Mouse (Mus musculus) embryonic facial prominence, embryonic 10.5 days (tissue): ENCODE data around the gene Itsn2. TPM values are rescaled to one million over a fixed set of nuclear protein-coding genes. Genes with fewer than 3 reads are reported as not detected.
"Not testable (repeated sequence)": the region's sequence is repeated elsewhere in the genome, so short reads cannot be mapped to it uniquely, and the experiment has no call there.

ENCODE experiments used
- DNase-seq: peaks from one replicate; pipeline ENCODE4 v3.0.0-alpha.2; 2017; ENCODE audit warnings: low spot score
- H3K27ac ChIP-seq: fragments of 300-500 bp; sonication (generic); replicated peaks from 2 replicates; pipeline ENCODE4 v1.5.1; 2016; ENCODE audit warnings: mild to moderate bottlenecking
- H3K27me3 ChIP-seq: fragments of 300-500 bp; sonication (generic); replicated peaks from 2 replicates; pipeline ENCODE4 v1.6.1; 2016; ENCODE audit warnings: low read depth, mild to moderate bottlenecking; ENCODE audit not compliant: poor library complexity, severe bottlenecking
- H3K36me3 ChIP-seq: fragments of 300-500 bp; sonication (generic); replicated peaks from 2 replicates; pipeline ENCODE4 v1.6.1; 2016; ENCODE audit warnings: mild to moderate bottlenecking, moderate library complexity
- H3K4me1 ChIP-seq: fragments of 300-500 bp; sonication (generic); 2 replicates; pipeline ENCODE4 v1.6.1; 2016
- H3K4me3 ChIP-seq: fragments of 300-500 bp; sonication (generic); 2 replicates; pipeline ENCODE4 v1.5.1; 2016; ENCODE audit warnings: mild to moderate bottlenecking, moderate library complexity
- H3K9me3 ChIP-seq: fragments of 300-500 bp; sonication (generic); 2 replicates; pipeline ENCODE4 v1.6.1; 2016; ENCODE audit warnings: mild to moderate bottlenecking
- WGBS: fragments of 180-500 bp; shearing (Covaris S2); methylation state at CpG from one replicate; pipeline ENCODE4 v1.1.7; 2016; 5-methylcytosine and 5-hydroxymethylcytosine counted together
- polyA plus RNA-seq: library from polyadenylated mRNA; unstranded; fragments of >200 nt; fragmentation: Nextera tagmentation; extraction: Ambion mirVana; gene quantifications from 2 replicates; pipeline ENCODE4 v1.2.1, GENCODE M21; 2016

The Itsn2 gene
- polyA plus RNA-seq, 1 experiment from 2014 or later: 17.6 TPM

DNA sequence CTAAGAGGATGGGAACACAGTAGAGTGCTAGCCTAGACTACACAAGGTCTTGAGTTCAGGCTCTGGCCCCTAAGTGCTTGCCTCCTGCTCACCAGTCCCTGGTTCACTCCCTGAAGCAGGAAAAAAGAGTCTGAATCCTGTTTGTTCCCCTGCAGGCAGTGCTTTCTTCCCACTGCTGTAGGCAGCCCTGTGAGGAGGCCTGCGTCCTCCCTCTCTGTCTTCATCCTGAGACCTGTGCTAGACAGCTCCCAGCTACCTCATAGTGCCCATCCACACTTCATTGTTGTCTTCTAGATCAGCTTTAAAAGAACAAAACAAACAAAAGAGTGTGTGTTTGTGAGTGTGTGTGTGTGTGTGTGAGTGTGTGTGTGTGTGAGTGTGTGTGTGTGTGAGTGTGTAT lies 102.1 kb downstream of the Itsn2 start:
- H3K36me3 ChIP-seq: no peaks in the 10 kb centered on the region; the same call in 1 of the 2 replicates
- H3K4me3 ChIP-seq: no peak overlapping the region
- no peaks in the 10 kb centered on the region for H3K27me3 ChIP-seq
- no peaks in the 10 kb centered on the region for H3K4me1 ChIP-seq
- no peak overlapping the region for H3K27ac ChIP-seq
- 76% methylated on average over 1 of the region's 1 CpGs for WGBS
- DNase-seq: no peak
- H3K9me3 ChIP-seq: no peaks in the 10 kb centered on the region

DNA sequence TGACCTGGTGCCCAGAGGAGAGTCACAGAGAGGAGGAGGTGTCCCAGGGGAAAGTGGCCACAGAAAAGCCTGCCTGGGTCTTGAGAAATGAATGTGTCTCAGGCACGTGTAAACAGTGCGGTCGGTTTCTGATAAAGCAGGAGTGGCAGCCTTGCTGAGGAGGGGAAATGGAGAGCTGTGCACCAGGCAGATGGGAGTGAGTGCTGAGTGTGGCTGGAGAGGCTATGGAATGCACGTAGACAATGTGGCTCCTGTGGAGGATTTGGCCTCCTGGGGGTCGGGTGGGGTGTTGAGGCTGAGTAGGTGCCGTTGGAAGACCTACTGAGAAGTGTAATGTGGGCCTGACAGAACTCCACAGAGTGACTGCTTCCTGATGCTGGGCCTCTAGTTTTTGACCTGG lies 113.2 kb downstream of the Itsn2 start:
- not testable (repeated sequence) for H3K9me3 ChIP-seq, H3K4me1 ChIP-seq, DNase-seq, H3K4me3 ChIP-seq, H3K27me3 ChIP-seq, H3K27ac ChIP-seq
- 79% methylated on average over 6 of the region's 6 CpGs for WGBS
- H3K36me3 ChIP-seq: peaks cover 39% of the 10 kb centered on the region

DNA sequence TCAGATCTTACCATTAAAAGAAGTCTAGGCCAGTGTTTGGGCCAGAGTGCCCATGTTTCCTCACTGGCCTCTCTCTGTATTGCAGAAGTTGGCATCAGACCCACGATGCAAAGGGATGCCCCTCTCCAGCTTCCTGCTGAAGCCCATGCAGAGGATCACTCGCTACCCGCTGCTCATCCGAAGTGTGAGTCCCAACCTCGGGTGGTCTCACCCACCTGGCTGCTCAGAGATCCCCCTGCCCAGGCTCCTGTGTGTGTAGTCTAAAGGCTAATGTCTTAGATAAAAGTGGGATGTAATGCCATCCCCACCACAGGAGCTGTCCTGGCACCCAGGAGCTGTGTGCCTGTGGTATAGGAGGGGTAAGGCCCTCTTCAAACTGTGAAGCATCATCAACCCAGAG lies 113.7 kb downstream of the Itsn2 start:
- H3K36me3 ChIP-seq: peaks cover 36% of the 10 kb centered on the region
- DNase-seq: no peak
- 93% methylated on average over 5 of the region's 5 CpGs for WGBS

DNA sequence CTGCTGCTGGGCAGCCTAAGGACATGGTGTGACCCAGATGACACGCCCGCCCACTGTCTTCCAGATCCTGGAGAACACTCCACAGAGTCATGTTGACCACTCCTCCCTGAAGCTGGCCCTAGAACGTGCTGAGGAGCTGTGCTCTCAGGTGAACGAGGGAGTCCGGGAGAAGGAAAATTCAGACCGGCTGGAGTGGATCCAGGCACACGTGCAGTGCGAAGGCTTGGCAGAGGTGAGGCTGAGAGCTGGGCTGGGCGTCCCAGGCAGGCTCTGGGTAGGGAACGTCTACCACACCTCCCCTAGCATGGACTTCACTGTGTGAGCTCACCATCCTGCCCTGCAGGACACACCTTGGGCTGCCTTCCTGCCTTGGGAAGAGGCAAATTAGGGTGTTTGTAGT lies 114.5 kb downstream of the Itsn2 start:
- Histone ChIP-seq H3K4me3 (no peak overlapping the region), H3K27me3 (no peaks in the 10 kb centered on the region), H3K4me1 (no peaks in the 10 kb centered on the region), H3K27ac (no peak overlapping the region), H3K36me3 (peaks cover 35% of the 10 kb centered on the region), H3K9me3 (no peaks in the 10 kb centered on the region)
- 90% methylated on average over 10 of the region's 10 CpGs for WGBS
- no peak for DNase-seq

More for the DNA sequence above, 113.7 kb downstream of the Itsn2 start:
- H3K9me3 ChIP-seq: no peaks in the 10 kb centered on the region
- no peak overlapping the region for H3K27ac ChIP-seq
- no peak overlapping the region for H3K4me3 ChIP-seq
- H3K4me1 ChIP-seq: no peaks in the 10 kb centered on the region
- H3K27me3 ChIP-seq: no peaks in the 10 kb centered on the region

DNA sequence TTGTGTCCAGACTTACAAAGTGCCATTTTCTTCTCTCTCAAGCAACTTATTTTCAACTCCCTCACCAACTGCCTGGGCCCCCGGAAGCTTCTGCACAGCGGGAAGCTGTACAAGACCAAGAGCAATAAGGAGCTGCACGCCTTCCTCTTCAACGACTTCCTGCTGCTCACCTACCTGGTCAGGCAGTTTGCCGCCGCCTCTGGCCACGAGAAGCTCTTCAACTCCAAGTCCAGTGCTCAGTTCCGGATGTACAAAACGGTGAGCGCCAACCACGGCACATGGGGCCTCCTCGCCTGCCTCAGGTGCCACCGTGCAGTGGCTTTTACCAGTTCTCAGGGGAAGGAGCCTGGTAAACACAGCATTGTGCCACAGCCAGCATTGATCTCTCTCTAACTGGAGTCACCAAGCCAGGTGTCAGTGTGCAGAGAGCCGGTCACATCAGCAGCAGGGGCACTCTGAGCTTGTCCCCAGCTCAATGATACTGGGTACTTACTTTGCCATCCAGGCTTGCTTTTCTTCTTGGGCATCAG lies 115.1 kb downstream of the Itsn2 start:
- Histone ChIP-seq H3K36me3 (peaks cover 42% of the 10 kb centered on the region), H3K27me3 (no peaks in the 10 kb centered on the region), H3K4me3 (no peak overlapping the region), H3K9me3 (no peaks in the 10 kb centered on the region), H3K4me1 (no peaks in the 10 kb centered on the region), H3K27ac (no peak overlapping the region)
- DNase-seq: no peak
- WGBS: 91% methylated on average over 14 of the region's 14 CpGs

DNA sequence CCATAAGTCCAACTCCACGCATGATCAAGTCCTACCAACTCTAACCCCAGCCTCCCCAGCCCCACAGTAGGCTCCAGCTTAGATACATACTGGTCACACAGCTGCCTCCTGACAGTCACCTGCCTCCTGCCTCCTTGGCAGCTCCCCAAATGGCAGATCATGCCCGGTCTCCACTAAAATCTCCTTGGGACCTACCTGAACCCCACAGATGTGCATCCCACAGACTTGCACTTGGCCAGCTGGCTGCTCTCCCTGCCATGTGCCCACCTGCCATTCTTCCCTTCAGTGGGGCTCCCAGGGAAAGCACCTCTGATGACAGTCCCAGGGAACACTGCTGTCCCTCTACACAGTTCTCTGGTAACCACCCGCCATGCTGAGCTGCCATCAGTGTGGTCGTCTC lies 115.9 kb downstream of the Itsn2 start:
- peaks cover 43% of the 10 kb centered on the region for H3K36me3 ChIP-seq
- no peaks in the 10 kb centered on the region for H3K4me1 ChIP-seq
- H3K4me3 ChIP-seq: no peak overlapping the region
- no peak overlapping the region for H3K27ac ChIP-seq
- DNase-seq: no peak
- no peaks in the 10 kb centered on the region for H3K27me3 ChIP-seq
- WGBS: 89% methylated on average over 4 of the region's 4 CpGs
- no peaks in the 10 kb centered on the region for H3K9me3 ChIP-seq

DNA sequence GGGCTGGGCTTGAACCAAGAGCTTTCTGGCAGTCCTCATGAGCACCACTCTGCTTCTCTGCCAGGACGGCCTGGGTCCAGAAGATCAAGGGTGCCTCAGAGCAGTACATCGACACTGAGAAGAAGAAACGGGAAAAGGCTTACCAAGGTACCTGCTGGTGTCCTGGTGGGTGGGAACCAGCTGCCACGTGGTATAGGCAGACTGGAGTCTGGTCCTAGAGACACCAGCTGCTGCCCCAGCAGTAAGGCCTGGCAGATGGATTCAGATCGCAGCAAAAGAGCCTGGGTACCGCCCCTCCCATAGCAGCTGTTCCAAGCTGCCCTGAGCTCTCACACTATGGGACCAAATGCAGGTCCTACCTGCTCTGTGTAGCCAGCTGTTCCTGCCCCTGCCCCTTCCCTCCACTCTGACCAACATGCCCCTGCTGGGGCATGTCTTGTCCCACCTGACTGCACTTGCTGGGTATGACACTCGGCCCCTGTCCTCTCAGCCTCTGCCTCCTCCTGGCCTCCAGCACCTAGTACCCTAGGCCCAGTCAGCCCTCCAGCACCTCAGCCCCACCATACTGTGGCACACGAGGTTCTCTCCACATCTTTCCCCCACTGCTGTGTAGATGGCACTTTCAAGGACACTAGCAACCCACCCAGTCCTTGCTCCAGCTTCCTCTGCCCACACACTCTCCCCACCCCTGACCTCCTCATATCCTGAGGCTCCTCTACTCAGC lies 116.6 kb downstream of the Itsn2 start:
- 82% methylated on average over 8 of the region's 8 CpGs for WGBS
- no peak for DNase-seq
- Histone ChIP-seq H3K27ac (peak overlapping the region; percentile 12; the same call in 1 of the 2 replicates), H3K4me3 (no peak overlapping the region), H3K36me3 (peaks cover 43% of the 10 kb centered on the region), H3K27me3 (no peaks in the 10 kb centered on the region), H3K9me3 (no peaks in the 10 kb centered on the region), H3K4me1 (0 out of 2 replicates have a peak, but pooled peaks cover 2% of the 10 kb centered on the region)

DNA sequence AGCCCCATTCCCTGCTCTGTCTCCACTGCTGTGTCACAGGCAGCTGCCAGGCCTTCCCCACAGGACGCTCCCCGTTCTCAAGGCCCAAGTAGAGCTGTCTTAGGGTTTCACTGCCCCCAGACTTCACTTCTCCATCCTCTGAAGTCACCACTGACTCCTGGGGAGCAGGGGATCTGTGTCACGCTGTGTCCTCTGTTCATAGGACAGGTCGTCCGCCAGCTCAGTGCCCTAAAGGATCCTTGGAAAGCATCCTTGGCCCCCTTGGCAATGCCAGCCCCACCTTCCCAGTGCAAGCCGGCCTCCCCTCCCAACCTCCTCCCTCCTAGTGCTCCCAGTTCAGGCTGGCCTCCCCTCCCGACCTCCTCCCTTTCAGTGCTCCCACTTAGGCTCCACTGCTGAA lies 117.5 kb downstream of the Itsn2 start:
- 85% methylated on average over 7 of the region's 7 CpGs for WGBS

DNA sequence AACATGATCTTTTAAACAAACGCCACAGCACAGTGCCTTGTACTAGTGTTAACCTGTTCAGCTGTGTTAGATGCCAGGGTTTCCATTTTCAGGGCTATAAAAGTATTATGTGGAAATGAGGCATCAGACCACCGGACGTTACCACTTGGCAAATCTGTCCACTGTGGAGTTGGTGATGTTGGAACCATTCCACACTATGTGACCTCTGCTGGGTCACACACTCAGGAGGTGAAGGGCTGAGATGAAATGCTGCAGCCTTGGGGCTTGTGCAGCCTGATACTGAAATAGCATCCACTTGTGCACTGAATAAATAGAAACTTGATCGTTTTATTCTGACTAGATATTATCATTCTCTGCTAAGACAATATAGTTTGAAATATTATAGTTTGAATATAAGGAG lies 120.9 kb downstream of the Itsn2 start:
- Histone ChIP-seq H3K36me3 (peaks cover 26% of the 10 kb centered on the region), H3K27ac (no peak overlapping the region), H3K27me3 (no peaks in the 10 kb centered on the region), H3K4me1 (peaks cover 7% of the 10 kb centered on the region; the same call in 1 of the 2 replicates), H3K9me3 (no peaks in the 10 kb centered on the region), H3K4me3 (no peak overlapping the region)
- DNase-seq: no peak
- WGBS: 84% methylated on average over 4 of the region's 4 CpGs

More for the DNA sequence above, 117.5 kb downstream of the Itsn2 start:
- H3K4me1 ChIP-seq: 0 out of 2 replicates have a peak, but pooled peaks cover 3% of the 10 kb centered on the region
- H3K27me3 ChIP-seq: no peaks in the 10 kb centered on the region
- no peak overlapping the region for H3K27ac ChIP-seq
- peaks cover 43% of the 10 kb centered on the region for H3K36me3 ChIP-seq
- H3K4me3 ChIP-seq: no peak overlapping the region
- no peak for DNase-seq
- no peaks in the 10 kb centered on the region for H3K9me3 ChIP-seq

DNA sequence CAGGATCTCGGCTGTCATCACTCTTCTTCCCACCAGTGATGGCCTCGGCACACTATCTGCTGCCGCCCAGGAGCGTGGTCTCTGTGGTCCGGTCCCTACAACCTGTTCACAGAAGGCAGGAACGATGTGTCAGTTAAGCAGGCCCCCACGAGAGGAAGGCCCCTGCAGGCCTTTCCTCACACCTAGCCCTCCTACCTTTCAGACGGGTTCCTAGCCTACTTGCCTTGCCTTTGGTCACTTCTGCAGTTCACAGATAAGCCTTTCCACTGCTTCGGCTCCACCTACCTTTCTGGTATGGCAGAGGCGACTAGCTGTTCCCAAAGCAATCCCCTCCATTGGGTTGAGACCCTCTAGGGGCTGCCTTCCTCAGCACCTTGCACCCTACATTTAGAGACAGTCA lies 123.2 kb downstream of the Itsn2 start:
- H3K9me3 ChIP-seq: no peaks in the 10 kb centered on the region
- no peak overlapping the region for H3K4me3 ChIP-seq
- WGBS: 77% methylated on average over 10 of the region's 10 CpGs
- no peaks in the 10 kb centered on the region for H3K27me3 ChIP-seq
- peak; percentile 6 for DNase-seq
- no peak overlapping the region for H3K27ac ChIP-seq
- H3K36me3 ChIP-seq: peaks cover 12% of the 10 kb centered on the region; the same call in 1 of the 2 replicates
- peaks cover 10% of the 10 kb centered on the region; the same call in 1 of the 2 replicates for H3K4me1 ChIP-seq

DNA sequence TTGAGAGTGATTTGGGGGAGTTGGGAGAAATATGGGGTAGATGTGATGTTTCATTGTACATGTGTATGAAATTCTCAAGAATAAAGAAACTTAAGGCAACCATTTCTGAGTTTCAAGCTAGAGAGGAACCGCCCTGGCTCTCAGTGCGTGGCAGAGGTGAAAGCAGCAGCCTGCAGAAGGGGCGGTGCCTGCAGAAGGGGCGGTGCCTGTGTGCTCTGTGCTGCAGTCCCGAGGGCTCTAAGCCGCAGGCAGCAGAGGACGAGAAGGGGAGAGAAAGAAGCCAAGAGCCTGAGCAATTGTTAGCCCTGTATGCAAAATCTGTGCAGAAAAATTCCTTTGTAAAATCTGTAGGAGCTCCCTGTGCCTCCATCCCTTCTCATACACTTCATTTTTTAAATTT lies 125.0 kb downstream of the Itsn2 start:
- Histone ChIP-seq H3K9me3 (no peaks in the 10 kb centered on the region), H3K4me1 (peaks cover 10% of the 10 kb centered on the region; the same call in 1 of the 2 replicates), H3K36me3 (peaks cover 3% of the 10 kb centered on the region; the same call in 1 of the 2 replicates), H3K4me3 (no peak overlapping the region), H3K27me3 (no peaks in the 10 kb centered on the region), H3K27ac (no peak overlapping the region)
- DNase-seq: peak; percentile 43
- WGBS: 11% methylated on average over 7 of the region's 7 CpGs

DNA sequence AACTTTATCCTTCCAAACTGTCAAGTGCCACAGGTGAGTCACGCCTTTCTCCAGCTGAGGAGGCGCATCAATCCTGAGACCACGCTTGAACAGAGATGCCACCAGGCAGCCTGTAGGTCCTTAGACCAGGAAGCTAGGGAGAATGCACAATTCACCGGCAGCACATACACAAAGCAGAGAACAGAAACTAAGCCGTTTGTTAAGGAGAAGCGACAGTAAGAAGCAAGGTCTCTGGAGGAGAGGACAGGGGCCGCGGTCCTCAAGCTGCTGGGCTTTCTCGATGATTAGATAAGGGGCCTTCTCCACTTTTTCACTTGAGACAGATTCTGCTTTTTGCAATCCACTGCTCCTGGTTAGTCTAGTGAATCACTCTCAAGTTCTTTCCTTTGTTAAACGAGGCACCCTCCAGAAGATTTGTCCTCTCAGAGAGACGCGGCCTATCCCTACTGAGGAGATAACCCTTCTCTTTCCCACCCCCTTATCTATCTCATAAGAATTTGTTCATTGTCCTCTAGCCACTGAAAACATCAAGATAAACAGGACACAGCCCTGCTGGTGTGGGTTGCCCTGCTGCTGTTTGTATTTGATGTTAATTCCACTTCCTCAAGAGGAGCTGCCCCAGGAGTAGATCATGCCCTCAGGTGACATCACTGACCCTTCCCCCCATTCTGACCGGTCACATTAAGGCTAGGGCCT lies 126.8 kb downstream of the Itsn2 start:
- Histone ChIP-seq H3K27ac (no peak overlapping the region), H3K4me1 (peaks cover 7% of the 10 kb centered on the region; the same call in 1 of the 2 replicates), H3K9me3 (no peaks in the 10 kb centered on the region), H3K4me3 (no peak overlapping the region), H3K36me3 (no peaks in the 10 kb centered on the region), H3K27me3 (no peaks in the 10 kb centered on the region)
- 78% methylated on average over 13 of the region's 13 CpGs for WGBS
- no peak for DNase-seq
